Mouse (Mus musculus): ENCODE measurements around the gene Pgpep1.

DNA sequence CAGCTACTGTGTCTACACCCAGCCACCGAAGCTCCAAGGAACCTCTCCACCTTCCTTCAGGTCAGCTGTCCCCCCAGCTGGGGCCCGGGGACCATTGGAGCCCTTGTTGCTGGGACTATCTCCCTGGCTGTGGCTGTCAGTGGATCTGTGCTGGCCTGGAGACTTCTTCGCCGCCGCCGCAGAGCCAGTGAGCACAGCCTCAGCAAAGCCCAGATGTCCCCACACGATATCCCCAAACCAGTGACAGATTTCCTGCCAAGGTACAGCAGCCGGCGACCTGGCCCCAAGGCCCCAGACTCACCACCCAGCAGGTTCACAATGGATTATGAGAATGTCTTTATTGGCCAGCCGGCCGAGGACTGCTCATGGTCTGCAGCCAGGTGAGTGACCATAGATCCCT lies 42.2 kb downstream of the Pgpep1 start:
- TF ChIP-seq CTCF (conservative IDR thresholded peaks at IDR 0.05; ENCODE audit: low read length) (no peak), POU5F1 (IDR thresholded peaks at IDR 0.05; ENCODE audit: borderline replicate concordance, low read length) (no peak)
